Mouse (Mus musculus) layer of hippocampus, adult 18-20 months (tissue): ENCODE data around the gene Hnrnpa0. TPM values are rescaled to one million over a fixed set of nuclear protein-coding genes. Genes with fewer than 3 reads are reported as not detected.

Source experiments
- total RNA-seq, 2 experiments: library from RNA; stranded (reverse); gene quantifications; 2 replicates each; pipeline ENCODE4 v1.2.3; 2021

The Hnrnpa0 gene
- total RNA-seq, 2 experiments from 2014 or later = 125 to 127 TPM

Other genes with a start within 250 kb of the Hnrnpa0 start
- 100 to 1,000 TPM; 212 to 215 TPM for gene Spock1, start 220.2 kb downstream of the Hnrnpa0 start, total RNA-seq
- gene Klhl3, start 15.0 kb downstream of the Hnrnpa0 start, total RNA-seq = 10 to 100 TPM; 47.1 to 48.6 TPM
- 10 to 100 TPM; 32.7 to 33.3 TPM for gene Idnk, start 29.1 kb upstream of the Hnrnpa0 start, total RNA-seq
- gene Ubqln1, start 87.1 kb upstream of the Hnrnpa0 start, total RNA-seq = 100 to 1,000 TPM; 154 to 159 TPM
- gene Gkap1, start 147.1 kb upstream of the Hnrnpa0 start, total RNA-seq = 10 to 100 TPM; 22.1 to 24.6 TPM
- 1 to 10 TPM; 3.3 to 3.6 TPM for gene Kif27, start 230.6 kb upstream of the Hnrnpa0 start, total RNA-seq